Mouse (Mus musculus) c-Kit-positive CD71-positive TER-119-positive erythroid progenitor cells, embryonic 14.5 days (primary cell): Measurements from ENCODE around the gene Acsl1.

ENCODE experiments used
- DNase-seq: peaks from one replicate; pipeline ENCODE4 v3.0.0-alpha.2; 2013; ENCODE audit warnings: low spot score

Acsl1 gene

GRCm38 (mm10) chr8:46470792-46471781 lies at the start of gene Acsl1:
Acsl1 (plus strand) TSS chr8:46471037.
- peak; percentile 100 for DNase-seq

- DNase-seq: no peak
Observed at GRCm38 (mm10) chr8:46421515-46421914, 49.3 kb upstream of the Acsl1 start.

GRCm38 (mm10) chr8:46427940-46428339 lies 42.9 kb upstream of the Acsl1 start:
- no peak for DNase-seq

GRCm38 (mm10) chr8:46429871-46430270 lies 41.0 kb upstream of the Acsl1 start:
- no peak for DNase-seq

GRCm38 (mm10) chr8:46431921-46432320 lies 38.9 kb upstream of the Acsl1 start:
- DNase-seq: no peak

GRCm38 (mm10) chr8:46432581-46432980 lies 38.3 kb upstream of the Acsl1 start:
- no peak for DNase-seq

- DNase-seq: no peak
Observed at GRCm38 (mm10) chr8:46433656-46434055, 37.2 kb upstream of the Acsl1 start.

GRCm38 (mm10) chr8:46438491-46438890 lies 32.3 kb upstream of the Acsl1 start:
- no peak for DNase-seq

- peak; percentile 21 for DNase-seq
Observed at GRCm38 (mm10) chr8:46445964-46446915, 24.6 kb upstream of the Acsl1 start.

- DNase-seq: no peak
Observed at GRCm38 (mm10) chr8:46447334-46447733, 23.5 kb upstream of the Acsl1 start.

GRCm38 (mm10) chr8:46448606-46449005 lies 22.2 kb upstream of the Acsl1 start:
- no peak for DNase-seq

GRCm38 (mm10) chr8:46449063-46449462 lies 21.8 kb upstream of the Acsl1 start:
- no peak for DNase-seq

GRCm38 (mm10) chr8:46449723-46450251 lies 21.1 kb upstream of the Acsl1 start:
- DNase-seq: no peak

GRCm38 (mm10) chr8:46458215-46458811 lies 12.5 kb upstream of the Acsl1 start:
- DNase-seq: no peak

- DNase-seq: no peak
Observed at GRCm38 (mm10) chr8:46468400-46468799, 2.4 kb upstream of the Acsl1 start.

GRCm38 (mm10) chr8:46469071-46469769 lies 1.6 kb upstream of the Acsl1 start:
- no peak for DNase-seq

GRCm38 (mm10) chr8:46470091-46470791 lies 596 bp upstream of the Acsl1 start:
- no peak for DNase-seq

- no peak for DNase-seq
Observed at GRCm38 (mm10) chr8:46471926-46472485, 1.2 kb downstream of the Acsl1 start.

GRCm38 (mm10) chr8:46474120-46474519 lies 3.3 kb downstream of the Acsl1 start:
- DNase-seq: no peak

GRCm38 (mm10) chr8:46474634-46475033 lies 3.8 kb downstream of the Acsl1 start:
- DNase-seq: peak; percentile 71
